Mouse (Mus musculus) liver, embryonic 15.5 days (tissue): ENCODE measurements around the gene Tdrd5. TPM values are rescaled to one million over a fixed set of nuclear protein-coding genes. Genes with fewer than 3 reads are reported as not detected.
A peak's percentile ranks its signal among the peaks of the same experiment; 100 is the strongest.

Experiments
- ATAC-seq: fragments of 200-750 bp; cut with Nextera tagmentation; 2 replicates; pipeline ENCODE4 v1.8.0; 2017; ENCODE audit warnings: moderate number of reproducible peaks, mild to moderate bottlenecking, moderate library complexity; ENCODE audit not compliant: insufficient read depth
- H3K27ac ChIP-seq: fragments of 300-500 bp; sonication (generic); replicated peaks from 2 replicates; pipeline ENCODE4 v1.5.1; 2015; ENCODE audit warnings: mild to moderate bottlenecking, inconsistent platforms
- H3K27me3 ChIP-seq: fragments of 300-500 bp; sonication (generic); 2 replicates; pipeline ENCODE4 v1.6.1; 2015; ENCODE audit warnings: mild to moderate bottlenecking, inconsistent platforms
- H3K36me3 ChIP-seq: fragments of 300-500 bp; sonication (generic); replicated peaks from 2 replicates; pipeline ENCODE4 v1.6.1; 2015; ENCODE audit warnings: moderate library complexity, mild to moderate bottlenecking, inconsistent platforms
- H3K4me1 ChIP-seq: fragments of 300-500 bp; sonication (generic); replicated peaks from 2 replicates; pipeline ENCODE4 v1.6.1; 2015; ENCODE audit warnings: inconsistent platforms
- H3K4me2 ChIP-seq: fragments of 300-500 bp; sonication (generic); 2 replicates; pipeline ENCODE4 v1.6.1; 2015; ENCODE audit warnings: moderate library complexity, mild to moderate bottlenecking, inconsistent platforms
- H3K4me3 ChIP-seq: fragments of 300-500 bp; sonication (generic); replicated peaks from 2 replicates; pipeline ENCODE4 v1.5.1; 2015; ENCODE audit warnings: mild to moderate bottlenecking, inconsistent platforms
- H3K9ac ChIP-seq: fragments of 300-500 bp; sonication (generic); 2 replicates; pipeline ENCODE4 v1.6.1; 2015; ENCODE audit warnings: moderate library complexity, mild to moderate bottlenecking, inconsistent platforms
- H3K9me3 ChIP-seq: fragments of 300-500 bp; sonication (generic); replicated peaks from 2 replicates; pipeline ENCODE4 v1.6.1; 2016; ENCODE audit warnings: inconsistent platforms
- WGBS: fragments of 180-500 bp; shearing (Covaris S2); methylation state at CpG from one replicate; pipeline ENCODE4 v1.1.7; 2015; ENCODE audit warnings: mixed read lengths; ENCODE audit not compliant: insufficient replicate concordance; 5-methylcytosine and 5-hydroxymethylcytosine counted together
- polyA plus RNA-seq: library from polyadenylated mRNA; unstranded; fragments of >200 nt; fragmentation: Nextera tagmentation; extraction: Ambion mirVana; gene quantifications from 2 replicates; pipeline ENCODE4 v1.2.1, GENCODE M21; 2015

Tdrd5 gene
- polyA plus RNA-seq, 1 experiment from 2014 or later, result 0.07 TPM

DNA sequence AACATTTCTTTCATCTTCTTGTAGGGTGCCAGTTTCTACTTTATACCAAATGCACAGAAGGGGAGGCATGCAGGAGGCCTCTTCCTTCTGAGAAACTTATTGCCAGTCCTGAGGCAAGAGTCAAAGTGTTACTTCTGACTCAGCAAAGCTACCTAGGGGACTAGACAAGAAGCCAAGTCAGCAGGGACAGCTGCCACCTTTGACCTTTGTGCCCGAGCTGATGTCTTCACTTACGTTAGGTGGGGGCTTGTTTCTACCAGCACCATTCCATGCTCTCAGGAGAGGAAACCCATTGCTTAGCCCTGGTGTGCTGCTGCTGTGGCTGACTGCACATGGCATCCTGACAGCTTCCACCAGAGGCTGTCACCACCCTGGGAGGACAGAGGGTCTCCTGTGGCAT is 82.1 kb downstream of the Tdrd5 start:
- Histone ChIP-seq H3K9ac (0 out of 2 replicates have a peak overlapping the region, but pooled peaks have one; percentile 14), H3K27ac (peak overlapping the region; percentile 89), H3K9me3 (no peaks in the 10 kb centered on the region), H3K27me3 (no peaks in the 10 kb centered on the region), H3K4me3 (no peak overlapping the region), H3K36me3 (no peaks in the 10 kb centered on the region), H3K4me2 (no peak overlapping the region), H3K4me1 (peaks cover 74% of the 10 kb centered on the region)
- 68% methylated on average over 2 of the region's 2 CpGs for WGBS
- ATAC-seq, result no peak

DNA sequence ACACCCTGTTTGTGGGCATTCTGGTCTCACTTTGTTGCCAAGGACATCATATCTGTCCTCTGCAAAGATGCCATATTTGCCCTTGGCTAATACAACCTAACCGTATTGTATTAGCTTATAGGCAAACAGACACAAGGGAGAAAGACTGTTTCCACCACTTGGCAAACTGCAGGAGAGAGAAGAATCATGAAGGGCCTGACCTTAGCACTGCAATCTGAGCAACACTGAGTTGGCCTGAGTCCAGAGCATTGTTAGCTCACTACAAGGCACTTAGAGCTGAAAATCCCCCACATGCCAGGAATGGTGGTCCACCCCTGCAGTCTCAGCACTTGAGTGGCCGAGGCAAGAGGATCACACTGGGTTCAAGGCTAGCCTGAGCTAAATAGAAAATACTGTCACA is 84.9 kb downstream of the Tdrd5 start:
- peaks cover 79% of the 10 kb centered on the region for H3K4me1 ChIP-seq

DNA sequence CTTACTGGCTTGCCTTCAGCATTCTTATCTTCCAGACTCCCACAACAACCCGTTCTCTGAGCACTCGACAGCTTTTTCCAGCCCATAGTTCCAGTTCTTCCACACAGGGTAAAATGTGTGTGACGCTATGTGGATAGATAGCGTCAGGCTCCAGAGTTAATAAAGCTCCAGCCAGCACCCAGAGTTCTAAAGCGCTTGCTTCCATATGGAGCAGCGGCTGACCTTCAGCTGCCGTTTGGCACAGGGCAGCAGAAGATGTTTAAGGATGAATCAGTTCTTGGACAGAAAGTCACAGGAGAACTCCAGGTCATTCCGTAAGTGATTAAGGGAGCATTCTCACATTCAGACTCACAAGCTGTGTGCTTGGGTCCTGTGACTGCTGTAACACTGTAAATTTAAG is 85.5 kb downstream of the Tdrd5 start:
- H3K9me3 ChIP-seq, result no peaks in the 10 kb centered on the region
- no peak overlapping the region for H3K4me3 ChIP-seq
- no peak for ATAC-seq
- H3K36me3 ChIP-seq, result no peaks in the 10 kb centered on the region
- H3K9ac ChIP-seq, result peak overlapping the region; percentile 3; the same call in 1 of the 2 replicates
- peaks cover 79% of the 10 kb centered on the region for H3K4me1 ChIP-seq
- WGBS, result 68% methylated on average over 8 of the region's 8 CpGs
- H3K27me3 ChIP-seq, result no peaks in the 10 kb centered on the region
- peak overlapping the region; percentile 86 for H3K27ac ChIP-seq
- peak overlapping the region; percentile 62 for H3K4me2 ChIP-seq

More for the DNA sequence above, 84.9 kb downstream of the Tdrd5 start:
- Histone ChIP-seq H3K9ac (no peak overlapping the region), H3K27ac (peak overlapping the region; percentile 86), H3K27me3 (no peaks in the 10 kb centered on the region), H3K36me3 (no peaks in the 10 kb centered on the region), H3K4me3 (no peak overlapping the region), H3K4me2 (no peak overlapping the region), H3K9me3 (no peaks in the 10 kb centered on the region)
- no peak for ATAC-seq
- WGBS, result 75% methylated on average over 2 of the region's 2 CpGs

DNA sequence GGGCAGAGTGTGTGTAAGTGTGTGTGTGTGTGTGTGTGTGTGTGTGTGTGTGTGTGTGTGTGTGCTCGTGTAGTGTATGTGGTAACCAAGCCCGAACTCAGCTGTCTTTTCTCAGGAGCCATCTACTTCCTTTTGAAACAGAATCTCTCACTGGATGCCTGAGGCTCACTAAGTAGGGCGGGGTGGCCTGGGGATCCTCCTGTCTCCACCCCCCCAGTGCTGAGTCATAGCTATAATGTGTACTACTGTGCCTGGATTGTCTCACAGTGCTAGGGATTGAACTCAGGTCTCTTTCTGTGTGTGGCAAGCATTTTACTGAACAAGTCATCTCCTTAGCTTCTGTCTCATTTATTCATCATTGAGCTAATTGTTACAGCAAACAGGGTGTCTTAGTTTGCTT is 86.1 kb downstream of the Tdrd5 start:
- H3K4me1 ChIP-seq, result peaks cover 79% of the 10 kb centered on the region
- H3K4me2 ChIP-seq, result peak overlapping the region; percentile 62
- no peaks in the 10 kb centered on the region for H3K27me3 ChIP-seq
- H3K9me3 ChIP-seq, result no peaks in the 10 kb centered on the region
- ATAC-seq, result peak; percentile 87
- 14% methylated on average over 3 of the region's 3 CpGs for WGBS
- H3K9ac ChIP-seq, result peak overlapping the region; percentile 41; the same call in 1 of the 2 replicates
- H3K27ac ChIP-seq, result peak overlapping the region; percentile 86
- peak overlapping the region; percentile 3; the same call in 1 of the 2 replicates for H3K4me3 ChIP-seq
- H3K36me3 ChIP-seq, result no peaks in the 10 kb centered on the region

DNA sequence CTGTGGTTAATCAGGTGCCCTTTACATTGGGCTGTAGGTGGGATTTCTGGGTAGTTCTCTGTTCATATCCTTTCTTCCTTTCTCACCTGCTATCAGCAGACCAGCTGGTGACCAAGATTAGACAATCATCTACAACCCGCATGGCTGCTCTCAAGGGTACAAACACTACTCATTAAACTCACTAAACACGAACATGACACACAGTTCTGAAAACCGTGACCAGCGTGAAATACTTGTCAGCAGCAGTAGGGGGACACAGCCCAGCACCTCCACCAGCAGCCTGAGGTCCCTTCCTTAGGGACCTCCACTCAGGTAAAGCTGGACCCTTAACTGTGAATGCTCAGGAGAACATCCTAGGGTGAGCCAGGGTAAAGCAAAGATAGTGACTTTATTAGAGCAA is 87.2 kb downstream of the Tdrd5 start:
- no peaks in the 10 kb centered on the region for H3K27me3 ChIP-seq
- peak overlapping the region; percentile 86 for H3K27ac ChIP-seq
- no peaks in the 10 kb centered on the region for H3K9me3 ChIP-seq
- no peak overlapping the region; the same call in 1 of the 2 replicates for H3K9ac ChIP-seq
- no peak overlapping the region for H3K4me3 ChIP-seq
- ATAC-seq, result no peak
- WGBS, result 59% methylated on average over 4 of the region's 4 CpGs
- H3K36me3 ChIP-seq, result no peaks in the 10 kb centered on the region
- H3K4me1 ChIP-seq, result peaks cover 79% of the 10 kb centered on the region
- H3K4me2 ChIP-seq, result peak overlapping the region; percentile 62; the same call in 1 of the 2 replicates

DNA sequence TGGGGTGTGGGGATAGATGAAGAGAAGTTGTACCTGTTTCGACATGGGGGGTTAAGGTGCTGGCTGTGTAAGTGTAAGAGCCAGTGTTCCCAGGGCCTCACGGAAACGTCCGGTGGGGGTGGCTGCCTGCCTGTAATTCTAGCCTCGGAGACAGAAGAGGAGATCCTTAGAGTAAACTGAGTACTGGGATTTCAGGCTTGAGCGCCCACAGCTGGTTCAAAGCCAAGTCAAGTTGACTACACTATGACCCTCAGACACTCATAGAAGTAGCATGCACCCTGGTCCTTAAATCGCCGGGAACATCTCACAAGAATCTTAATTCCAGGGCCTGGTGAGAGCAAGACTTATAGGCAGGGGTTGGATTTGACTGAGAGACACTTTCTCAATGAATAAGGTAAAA is 88.8 kb downstream of the Tdrd5 start:
- 0 out of 2 replicates have a peak overlapping the region, but pooled peaks have one; percentile 20 for H3K27ac ChIP-seq
- H3K36me3 ChIP-seq, result no peaks in the 10 kb centered on the region
- H3K4me2 ChIP-seq, result no peak overlapping the region
- ATAC-seq, result no peak
- 0 out of 2 replicates have a peak, but pooled peaks cover 2% of the 10 kb centered on the region for H3K27me3 ChIP-seq
- no peaks in the 10 kb centered on the region for H3K9me3 ChIP-seq
- no peak overlapping the region for H3K4me3 ChIP-seq
- WGBS, result 83% methylated on average over 8 of the region's 8 CpGs
- no peak overlapping the region for H3K9ac ChIP-seq
- H3K4me1 ChIP-seq, result peaks cover 75% of the 10 kb centered on the region

DNA sequence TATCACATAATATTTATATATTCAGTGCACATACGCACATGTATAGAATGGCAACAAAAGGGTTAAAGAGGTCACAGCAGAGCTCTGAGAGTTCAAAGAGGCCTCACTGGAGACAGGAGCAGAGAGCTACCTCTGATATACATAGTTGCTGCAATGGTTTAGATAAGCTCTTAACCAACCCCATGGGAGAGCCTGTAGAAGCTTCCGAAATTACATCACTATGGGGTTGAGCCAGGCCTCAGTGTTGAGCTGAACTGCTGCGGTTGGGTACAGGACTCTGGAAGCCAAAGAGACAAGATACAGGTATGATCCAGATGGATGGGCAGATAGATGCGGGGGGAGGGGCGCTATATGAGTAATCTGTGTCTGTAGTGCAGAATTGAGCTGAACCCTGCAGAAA is 90.5 kb downstream of the Tdrd5 start:
- 15% methylated on average over 5 of the region's 5 CpGs for WGBS
- no peaks in the 10 kb centered on the region for H3K36me3 ChIP-seq
- peak; percentile 93 for ATAC-seq
- H3K4me3 ChIP-seq, result peak overlapping the region; percentile 45
- H3K9ac ChIP-seq, result peak overlapping the region; percentile 50; the same call in 1 of the 2 replicates
- H3K4me1 ChIP-seq, result peaks cover 60% of the 10 kb centered on the region
- peaks cover 13% of the 10 kb centered on the region for H3K27me3 ChIP-seq
- H3K9me3 ChIP-seq, result no peaks in the 10 kb centered on the region
- peak overlapping the region; percentile 87 for H3K27ac ChIP-seq
- peak overlapping the region; percentile 63 for H3K4me2 ChIP-seq

DNA sequence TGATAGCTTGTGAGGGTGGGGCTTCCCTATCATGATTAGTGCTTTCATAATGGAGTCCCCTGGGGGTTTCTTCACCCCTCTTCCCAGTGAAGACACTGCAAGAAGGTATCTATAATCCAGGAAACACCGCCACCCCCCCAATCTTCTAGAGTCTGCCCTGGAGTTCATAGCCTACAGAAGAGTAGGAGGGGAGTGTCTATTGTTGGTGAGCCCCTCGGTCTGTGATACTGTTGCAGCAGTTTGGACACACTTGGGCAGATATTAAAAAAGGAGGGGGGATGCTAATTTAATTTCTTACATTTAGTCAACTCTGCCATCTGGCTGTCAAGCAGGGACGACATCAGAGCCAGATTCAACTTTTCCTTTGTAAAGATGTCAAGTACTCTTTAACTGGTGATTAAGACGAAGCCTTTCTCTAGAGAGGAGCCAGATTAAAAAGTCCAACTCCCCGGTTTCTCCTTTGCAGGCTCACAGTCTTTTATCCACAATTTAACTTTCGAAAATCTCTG is 91.6 kb downstream of the Tdrd5 start:
- H3K9me3 ChIP-seq, result no peaks in the 10 kb centered on the region
- peaks cover 24% of the 10 kb centered on the region for H3K27me3 ChIP-seq
- no peak overlapping the region for H3K9ac ChIP-seq
- H3K4me3 ChIP-seq, result no peak overlapping the region
- no peak overlapping the region for H3K27ac ChIP-seq
- H3K4me2 ChIP-seq, result no peak overlapping the region
- WGBS, result 62% methylated on average over 6 of the region's 6 CpGs
- ATAC-seq, result no peak
- H3K36me3 ChIP-seq, result no peaks in the 10 kb centered on the region
- H3K4me1 ChIP-seq, result peaks cover 50% of the 10 kb centered on the region

Other genes with a start within 250 kb of the Tdrd5 start
- 0.12 TPM in 1 of 2 replicates, not detected in the other for gene Fam163a, start 98.6 kb downstream of the Tdrd5 start, polyA plus RNA-seq
- gene Nphs2, start 7.1 kb upstream of the Tdrd5 start, polyA plus RNA-seq, result not detected in 2 replicates
- gene Gm2000, start 62.4 kb upstream of the Tdrd5 start, polyA plus RNA-seq, result 483 and 500 TPM in 2 replicates
- not detected in 2 replicates for gene Axdnd1, start 117.5 kb upstream of the Tdrd5 start, polyA plus RNA-seq
- 20.5 and 22.3 TPM in 2 replicates for gene Soat1, start 170.7 kb upstream of the Tdrd5 start, polyA plus RNA-seq
- gene Gm10031, start 220.3 kb upstream of the Tdrd5 start, polyA plus RNA-seq, result 0.06 and 0.17 TPM in 2 replicates